18 mouse cellular contexts compared by ENCODE assay signal in genomic region chrX:167195228-167195649, GRCm38 (mm10). TPM values are rescaled to one million over a fixed set of nuclear protein-coding genes. Genes with fewer than 3 reads are reported as not detected.
DNase-seq lines count a peak whose midpoint lies in the region; ATAC-seq and TF ChIP-seq lines count a peak whose summit lies in the region.
"Had no signal": no experiment of that assay in that cellular context is flagged by ENCODE, and none has a peak within 500 bp of the region (broad histone marks: within the 10 kb centered on the region; RNA-seq: fewer than 3 reads in every experiment).

No protein-coding gene starts in this region.

- H3K4me2 ChIP-seq in liver, embryonic 12.5 days = no peak overlapping the region
- no peak overlapping the region for H3K4me2 ChIP-seq in stomach, embryonic 14.5 days (replicated peaks; ENCODE audit: low read depth, low read length)
- H3K4me2 ChIP-seq in hindbrain, embryonic 13.5 days = no peak overlapping the region
- H3K4me2 ChIP-seq: forebrain, embryonic 15.5 days; liver, embryonic 15.5 days; midbrain, embryonic 11.5 days had no signal

- ATAC-seq in liver, embryonic 12.5 days = no peak
- ATAC-seq in granulocyte monocyte progenitor cell, adult 5-6 weeks (replicated peaks; ENCODE audit: poor library complexity, severe bottlenecking) = peak; percentile 79
- peak; percentile 49 for ATAC-seq in stomach, embryonic 14.5 days (ENCODE audit: insufficient number of reproducible peaks, insufficient read depth, low FRiP score, low read depth)
- ATAC-seq in hindbrain, embryonic 13.5 days (ENCODE audit: low FRiP score) = no peak
- ATAC-seq: forebrain, embryonic 15.5 days had no signal

- H3K79me2 ChIP-seq in liver, adult 2 months (ENCODE audit: control insufficient read depth, insufficient read depth, low read length) = no peaks in the 10 kb centered on the region

- H3K9me3 ChIP-seq in liver, embryonic 12.5 days (replicated peaks) = no peaks in the 10 kb centered on the region
- no peaks in the 10 kb centered on the region for H3K9me3 ChIP-seq in stomach, embryonic 14.5 days (ENCODE audit: control insufficient read depth, low read depth, low read length)
- no peaks in the 10 kb centered on the region for H3K9me3 ChIP-seq in hindbrain, embryonic 13.5 days
- H3K9me3 ChIP-seq: forebrain, embryonic 15.5 days; liver, embryonic 15.5 days had no signal

- TF ChIP-seq CTCF in liver, adult 2 months (IDR thresholded peaks at IDR 0.05; ENCODE audit: low read depth, low read length) = no peak

- H3K27me3 ChIP-seq in liver, adult 2 months (ENCODE audit: control insufficient read depth, insufficient read depth, low read length) = no peaks in the 10 kb centered on the region
- no peaks in the 10 kb centered on the region for H3K27me3 ChIP-seq in liver, embryonic 12.5 days (replicated peaks)
- no peaks in the 10 kb centered on the region for H3K27me3 ChIP-seq in stomach, embryonic 14.5 days (ENCODE audit: control insufficient read depth, insufficient read depth, low read length)
- peaks cover 20% of the 10 kb centered on the region; the same call in 1 of the 2 replicates for H3K27me3 ChIP-seq in hindbrain, embryonic 13.5 days
- H3K27me3 ChIP-seq: CH12.LX; forebrain, embryonic 15.5 days had no signal

- WGBS in liver, adult 2 months = 19% methylated on average over 2 of the region's 2 CpGs
- WGBS in liver, embryonic 12.5 days (ENCODE audit: insufficient replicate concordance) = 47% methylated on average over 2 of the region's 2 CpGs
- 23% methylated on average over 2 of the region's 2 CpGs for WGBS in stomach, embryonic 14.5 days
- 86% methylated on average over 2 of the region's 2 CpGs for WGBS in hindbrain, embryonic 13.5 days

- H3K4me3 ChIP-seq in liver, adult 2 months (ENCODE audit: insufficient read depth, low read depth, low read length) = no peak overlapping the region
- H3K4me3 ChIP-seq in liver, embryonic 12.5 days = no peak overlapping the region
- no peak overlapping the region for H3K4me3 ChIP-seq in stomach, embryonic 14.5 days (ENCODE audit: low read depth, low read length)
- H3K4me3 ChIP-seq in hindbrain, embryonic 13.5 days = no peak overlapping the region
- H3K4me3 ChIP-seq: erythroblast, embryonic 14.5 days; forebrain, embryonic 15.5 days; liver, embryonic 15.5 days had no signal

- no peaks in the 10 kb centered on the region for H3K4me1 ChIP-seq in liver, adult 2 months (ENCODE audit: control insufficient read depth, insufficient read depth, low read length)
- H3K4me1 ChIP-seq in liver, embryonic 12.5 days = no peaks in the 10 kb centered on the region; the same call in 1 of the 2 replicates
- no peaks in the 10 kb centered on the region for H3K4me1 ChIP-seq in stomach, embryonic 14.5 days (ENCODE audit: control insufficient read depth, insufficient read depth, low read length)
- no peaks in the 10 kb centered on the region for H3K4me1 ChIP-seq in hindbrain, embryonic 13.5 days (replicated peaks)
- H3K4me1 ChIP-seq: forebrain, embryonic 15.5 days; liver, embryonic 15.5 days had no signal

- no peak overlapping the region; the same call in 1 of the 2 replicates for H3K27ac ChIP-seq in liver, adult 2 months (replicated peaks; ENCODE audit: insufficient read depth, low read depth, low read length)
- no peak overlapping the region for H3K27ac ChIP-seq in liver, embryonic 12.5 days
- H3K27ac ChIP-seq in stomach, embryonic 14.5 days (ENCODE audit: low read length) = no peak overlapping the region; the same call in 1 of the 2 replicates
- H3K27ac ChIP-seq in hindbrain, embryonic 13.5 days = no peak overlapping the region
- H3K27ac ChIP-seq: forebrain, embryonic 15.5 days; kidney, postnatal 0 days; liver, embryonic 15.5 days had no signal

- no peaks in the 10 kb centered on the region for H3K36me3 ChIP-seq in liver, adult 2 months (ENCODE audit: control insufficient read depth, insufficient read depth, low read length)
- H3K36me3 ChIP-seq in liver, embryonic 12.5 days = no peaks in the 10 kb centered on the region
- H3K36me3 ChIP-seq in stomach, embryonic 14.5 days (ENCODE audit: control insufficient read depth, insufficient read depth, low read length) = no peaks in the 10 kb centered on the region
- H3K36me3 ChIP-seq in hindbrain, embryonic 13.5 days = no peaks in the 10 kb centered on the region
- H3K36me3 ChIP-seq: forebrain, embryonic 15.5 days; liver, embryonic 15.5 days had no signal

- H3K9ac ChIP-seq in liver, adult 2 months (ENCODE audit: low read depth, low read length) = no peak overlapping the region
- H3K9ac ChIP-seq in liver, embryonic 12.5 days = no peak overlapping the region
- H3K9ac ChIP-seq in stomach, embryonic 14.5 days (replicated peaks; ENCODE audit: low read depth, low read length) = no peak overlapping the region
- no peak overlapping the region for H3K9ac ChIP-seq in hindbrain, embryonic 13.5 days
- H3K9ac ChIP-seq: forebrain, embryonic 15.5 days; liver, embryonic 15.5 days had no signal

- peak; percentile 8 for DNase-seq in liver, adult 2 months (ENCODE audit: extremely low read depth, low read depth, low spot score)
- DNase-seq in lung, postnatal 10 days = peak; percentile 26
- DNase-seq in ovary, adult 18-20 months (ENCODE audit: low spot score) = no peak
- DNase-seq in kidney, postnatal 36 days = no peak
- DNase-seq: adrenal gland, adult 8-10 months; cerebellum, adult 18-20 months; heart, postnatal 4 days; kidney, adult 11 months had no signal

- TF ChIP-seq POLR2A in liver, adult 2 months (IDR thresholded peaks at IDR 0.05; ENCODE audit: extremely low read depth, insufficient read depth, low read length) = no peak

RNA-seq across cellular contexts. Expression of gene Tmsb4x, which starts 13.9 kb away (rescaled TPM):
- 319 and 478 TPM in 2 replicates for total RNA-seq in liver, adult 2 months (2014; rRNA removed)
- polyA plus RNA-seq in liver, adult 2 months (2012; rRNA removed) = 19.4 and 22.9 TPM in 2 replicates
- 1,414 and 1,473 TPM in 2 replicates for polyA plus RNA-seq in liver, embryonic 12.5 days (2016; fragmentation: Nextera tagmentation; extraction: Ambion mirVana)
- 2,489 and 3,033 TPM in 2 replicates for total RNA-seq in granulocyte monocyte progenitor cell, adult 5-6 weeks (2014; fragmentation: Nextera tagmentation)
- 1,767 and 2,018 TPM in 2 replicates for total RNA-seq in granulocyte monocyte progenitor cell, adult 5-6 weeks (2017)
- polyA plus RNA-seq in stomach, embryonic 14.5 days (2014; fragmentation: Nextera tagmentation; extraction: Ambion mirVana) = 5,407 TPM in 2 replicates
- 6,428 and 6,647 TPM in 2 replicates for polyA plus RNA-seq in hindbrain, embryonic 13.5 days (2015; fragmentation: Nextera tagmentation; extraction: Ambion mirVana)

Comparison
In these comparisons a context has a peak if more than half of its experiments do, and no peak if none do; other contexts are left out.
1. RNA of gene Tmsb4x, which starts 13.9 kb away (polyA plus RNA-seq): 6,428 to 6,647 TPM in hindbrain, embryonic 13.5 days, 5,407 TPM in stomach, embryonic 14.5 days and 1,414 to 1,473 TPM in liver, embryonic 12.5 days; 19.4 to 22.9 TPM in liver, adult 2 months; every median in the first group is over 10 times any median in the second.
2. DNase-seq: peak in liver, adult 2 months (single experiment) and lung, postnatal 10 days (single experiment); none in ovary, adult 18-20 months (single experiment) and kidney, postnatal 36 days (0 of 2).
3. ATAC-seq: peak in granulocyte monocyte progenitor cell, adult 5-6 weeks (single experiment) and stomach, embryonic 14.5 days (single experiment); none in liver, embryonic 12.5 days (single experiment) and hindbrain, embryonic 13.5 days (single experiment).